Mouse (Mus musculus) MEL (cell line): ENCODE results near the gene Slc22a1.

Experiments used
- CTCF ChIP-seq, 3 experiments: IDR thresholded peaks in 2 of 3; conservative IDR thresholded peaks in 1 of 3; 2 replicates each; pipeline ENCODE4 v1.5.1; 2011 to 2012; ENCODE audit warnings: low read length in 3 of 3, low read depth in 2 of 3, mild to moderate bottlenecking in 2 of 3, improper control_type of control experiment in 1 of 3, inconsistent platforms in 1 of 3, mixed read lengths in 1 of 3, moderate library complexity in 1 of 3; ENCODE audit not compliant: control insufficient read depth in 1 of 3, insufficient read depth in 1 of 3, poor library complexity in 1 of 3, severe bottlenecking in 1 of 3
- EP300 ChIP-seq, 2 experiments: IDR thresholded peaks; 2 replicates each; pipeline ENCODE4 v1.6.1; 2011; ENCODE audit warnings: improper control_type of control experiment in 2 of 2, low read length in 2 of 2, low read depth in 1 of 2, mild to moderate bottlenecking in 1 of 2
- ETS1 ChIP-seq: IDR thresholded peaks from 2 replicates; pipeline ENCODE4 v1.6.1; 2012; ENCODE audit warnings: low read depth, mild to moderate bottlenecking, inconsistent platforms, low read length, improper control_type of control experiment, moderate library complexity
- GATA1 ChIP-seq: IDR thresholded peaks from 2 replicates; pipeline ENCODE4 v1.6.1; 2011; ENCODE audit warnings: low read depth, low read length, improper control_type of control experiment
- POLR2A ChIP-seq, 2 experiments: IDR thresholded peaks; 2 replicates each; pipeline ENCODE4 v1.6.1; 2011 to 2012; ENCODE audit warnings: low read length in 2 of 2, mild to moderate bottlenecking in 2 of 2, control low read depth in 1 of 2, improper control_type of control experiment in 1 of 2, low read depth in 1 of 2, moderate library complexity in 1 of 2; ENCODE audit not compliant: control insufficient read depth in 1 of 2, insufficient read depth in 1 of 2, poor library complexity in 1 of 2
- POLR2AphosphoS5 ChIP-seq: IDR thresholded peaks from 2 replicates; pipeline ENCODE4 v1.6.1; 2012; ENCODE audit warnings: low read depth, borderline replicate concordance, mild to moderate bottlenecking, inconsistent platforms, low read length, moderate library complexity, mixed read lengths
- RCOR1 ChIP-seq: IDR thresholded peaks from 2 replicates; pipeline ENCODE4 v1.6.1; 2012; ENCODE audit warnings: low read depth, mild to moderate bottlenecking, inconsistent platforms, low read length, improper control_type of control experiment
- TAL1 ChIP-seq: IDR thresholded peaks from 2 replicates; pipeline ENCODE4 v1.6.1; 2012; ENCODE audit warnings: mild to moderate bottlenecking, inconsistent platforms, low read length, moderate library complexity, mixed read lengths
- UBTF ChIP-seq: IDR thresholded peaks from 2 replicates; pipeline ENCODE4 v1.6.1; 2012; ENCODE audit warnings: low read depth, mild to moderate bottlenecking, inconsistent platforms, low read length, improper control_type of control experiment, moderate library complexity, borderline replicate concordance; ENCODE audit not compliant: insufficient read depth
- ZC3H11A ChIP-seq: IDR thresholded peaks from 2 replicates; pipeline ENCODE4 v1.6.1; 2012; ENCODE audit warnings: low read depth, mild to moderate bottlenecking, inconsistent platforms, low read length, improper control_type of control experiment

DNA sequence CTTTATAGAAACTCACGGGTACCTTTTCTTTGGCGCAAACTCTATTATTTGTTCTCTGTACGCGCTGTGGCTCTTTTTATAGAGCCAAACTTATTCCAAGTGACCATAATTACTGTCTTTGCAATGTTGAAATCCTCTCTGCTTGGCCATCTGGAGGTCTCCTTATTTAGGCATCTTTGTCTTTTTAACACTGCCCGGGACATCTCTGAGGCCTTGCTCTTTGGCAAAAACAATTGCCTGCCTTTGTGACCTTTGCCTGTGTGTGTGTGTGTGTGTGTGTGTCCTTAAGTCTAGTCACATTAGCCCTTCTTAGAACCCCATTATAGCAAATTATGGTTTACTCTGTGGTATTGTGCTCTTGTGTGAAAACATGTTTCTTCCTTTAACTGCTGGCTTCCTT is 30.2 kb downstream of the Slc22a1 start:
- TF ChIP-seq CTCF (IDR thresholded peaks at IDR 0.05 in 2 of 3, conservative IDR thresholded peaks at IDR 0.05 in 1 of 3; ENCODE audit: control insufficient read depth in 1 of 3, insufficient read depth in 1 of 3, low read depth in 2 of 3, low read length in 3 of 3, poor library complexity in 1 of 3, severe bottlenecking in 1 of 3) (no peak), TAL1 (no peak), EP300 (IDR thresholded peaks at IDR 0.05; ENCODE audit: low read depth in 1 of 2, low read length in 2 of 2) (no peak), ETS1 (no peak), RCOR1 (no peak), POLR2A (IDR thresholded peaks at IDR 0.05; ENCODE audit: control insufficient read depth in 1 of 2, insufficient read depth in 1 of 2, low read depth in 1 of 2, low read length in 2 of 2, poor library complexity in 1 of 2) (no peak), ZC3H11A (no peak), UBTF (no peak), POLR2AphosphoS5 (no peak), GATA1 (no peak)
